Mouse (Mus musculus): Measurements from ENCODE around the gene Prdx5.
A peak's percentile ranks its signal among the peaks of the same experiment; 100 is the strongest.

Prdx5 gene

GRCm38 (mm10) chr19:6892512-6892911 is 17.4 kb downstream of the Prdx5 start:
- DNase-seq (ENCODE audit: low spot score in 2 of 2) = no peak

- no peak for DNase-seq (ENCODE audit: low spot score in 2 of 2)
Measured at GRCm38 (mm10) chr19:6877965-6878364, 31.9 kb downstream of the Prdx5 start.

- no peak for DNase-seq (ENCODE audit: low spot score in 2 of 2)
Measured at GRCm38 (mm10) chr19:6876799-6877198, 33.1 kb downstream of the Prdx5 start.

- DNase-seq (ENCODE audit: low spot score in 2 of 2) = no peak
Measured at GRCm38 (mm10) chr19:6875834-6876233, 34.1 kb downstream of the Prdx5 start.

- DNase-seq (ENCODE audit: low spot score in 2 of 2) = no peak
Measured at GRCm38 (mm10) chr19:6874257-6874656, 35.6 kb downstream of the Prdx5 start.

- no peak for DNase-seq (ENCODE audit: low spot score in 2 of 2)
Measured at GRCm38 (mm10) chr19:6872701-6873100, 37.2 kb downstream of the Prdx5 start.

- DNase-seq (ENCODE audit: low spot score in 2 of 2) = peak; percentile 30 to 56
Measured at GRCm38 (mm10) chr19:6871574-6872271, 38.2 kb downstream of the Prdx5 start.

- peak; percentile 54 to 61 for DNase-seq (ENCODE audit: low spot score in 2 of 2)
Measured at GRCm38 (mm10) chr19:6869355-6869754, 40.6 kb downstream of the Prdx5 start.

- DNase-seq (ENCODE audit: low spot score in 2 of 2) = no peak
Measured at GRCm38 (mm10) chr19:6861451-6861850, 48.5 kb downstream of the Prdx5 start.

GRCm38 (mm10) chr19:6860706-6861105 is 49.2 kb downstream of the Prdx5 start:
- peak in 1 of 2 experiments; percentile 59 for DNase-seq (ENCODE audit: low spot score in 2 of 2)

GRCm38 (mm10) chr19:6859971-6860370 is 49.9 kb downstream of the Prdx5 start:
- DNase-seq (ENCODE audit: low spot score in 2 of 2) = no peak

GRCm38 (mm10) chr19:6859032-6859651 is 50.8 kb downstream of the Prdx5 start:
- no peak for DNase-seq (ENCODE audit: low spot score in 2 of 2)

- DNase-seq (ENCODE audit: low spot score in 2 of 2) = peak; percentile 48 to 81
Measured at GRCm38 (mm10) chr19:6858031-6858430, 51.9 kb downstream of the Prdx5 start, which contains the start of gene Ccdc88b. TSS of gene Ccdc88b (minus strand) at chr19:6858211.

GRCm38 (mm10) chr19:6857391-6858005 is 52.4 kb downstream of the Prdx5 start:
- peak in 1 of 2 experiments; percentile 15 for DNase-seq (ENCODE audit: low spot score in 2 of 2)

- DNase-seq (ENCODE audit: low spot score in 2 of 2) = no peak
Measured at GRCm38 (mm10) chr19:6857003-6857360, 52.9 kb downstream of the Prdx5 start.

Data from spleen, postnatal 10 days (tissue).